Mouse (Mus musculus): Measurements from ENCODE around the gene Gpr19.
A peak's percentile ranks its signal among the peaks of the same experiment; 100 is the strongest.

Gene Gpr19

GRCm38 (mm10) chr6:134847550-134847949 is 50.8 kb downstream of the Gpr19 start:
- DNase-seq: no peak

- no peak for DNase-seq
Observed at GRCm38 (mm10) chr6:134846308-134846707, 52.1 kb downstream of the Gpr19 start.

GRCm38 (mm10) chr6:134845726-134846125 is 52.7 kb downstream of the Gpr19 start:
- DNase-seq: no peak

GRCm38 (mm10) chr6:134840346-134840745 is 58.0 kb downstream of the Gpr19 start:
- no peak for DNase-seq

- DNase-seq: no peak
Observed at GRCm38 (mm10) chr6:134838111-134838510, 60.3 kb downstream of the Gpr19 start.

- DNase-seq: no peak
Observed at GRCm38 (mm10) chr6:134834585-134835251, 63.7 kb downstream of the Gpr19 start.

- DNase-seq: no peak
Observed at GRCm38 (mm10) chr6:134830776-134831175, 67.6 kb downstream of the Gpr19 start.

GRCm38 (mm10) chr6:134829786-134830700 is 68.3 kb downstream of the Gpr19 start, which contains the start of gene Crebl2:
TSS of gene Crebl2 (plus strand) at chr6:134830154.
- peak; percentile 100 for DNase-seq

- no peak for DNase-seq
Observed at GRCm38 (mm10) chr6:134822844-134823243, 75.5 kb downstream of the Gpr19 start.

- no peak for DNase-seq
Observed at GRCm38 (mm10) chr6:134820411-134820810, 78.0 kb downstream of the Gpr19 start.

- no peak for DNase-seq
Observed at GRCm38 (mm10) chr6:134819741-134820140, 78.6 kb downstream of the Gpr19 start.

Measured in cerebellum, postnatal 36 days (tissue).